Mouse (Mus musculus): Measurements from ENCODE around the gene Cbfb.
"Not testable (repeated sequence)": the region's sequence is repeated elsewhere in the genome, so short reads cannot be mapped to it uniquely, and the experiment has no call there.

Cbfb gene

GRCm38 (mm10) chr8:105170381-105171115 lies at the start of gene Cbfb:
Gene Cbfb, plus strand, starts transcription at chr8:105170674.
- peak; percentile 97 for DNase-seq (ENCODE audit: low spot score)

DNA sequence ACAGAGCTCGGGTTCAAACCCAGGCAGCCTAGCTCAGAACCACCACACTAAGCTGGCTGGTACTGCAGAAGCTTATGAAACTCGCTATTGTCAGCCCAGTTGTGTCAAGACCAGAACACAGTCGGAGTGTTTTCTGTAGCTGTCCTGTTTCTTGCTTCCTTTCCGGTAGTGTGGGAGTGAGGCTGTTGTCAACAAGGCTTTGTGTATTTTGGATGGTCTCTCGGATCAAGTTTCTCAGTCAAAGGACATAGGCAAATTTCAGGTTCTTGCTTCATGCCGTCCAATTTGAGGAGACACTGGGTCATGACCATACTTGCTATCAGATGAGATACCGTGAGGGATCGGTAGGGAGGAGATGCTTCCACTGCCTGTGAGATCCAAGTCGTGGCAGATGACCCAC lies 40.6 kb upstream of the Cbfb start:
- no peak for DNase-seq (ENCODE audit: low spot score)

GRCm38 (mm10) chr8:105131509-105131908 lies 39.0 kb upstream of the Cbfb start, which contains the start of gene Ces4a:
Gene Ces4a, plus strand, starts transcription at chr8:105131800.
- no peak for DNase-seq (ENCODE audit: low spot score)

- DNase-seq (ENCODE audit: low spot score), result peak; percentile 81
These were observed 32.1 kb upstream of the Cbfb start for GRCm38 (mm10) chr8:105138423-105138822.

- no peak for DNase-seq (ENCODE audit: low spot score)
These were observed 28.1 kb upstream of the Cbfb start for GRCm38 (mm10) chr8:105142395-105142794.

- no peak for DNase-seq (ENCODE audit: low spot score)
These were observed 18.8 kb upstream of the Cbfb start for GRCm38 (mm10) chr8:105151654-105152053.

- peak; percentile 78 for DNase-seq (ENCODE audit: low spot score)
These were observed 17.7 kb upstream of the Cbfb start for GRCm38 (mm10) chr8:105152623-105153398.

DNA sequence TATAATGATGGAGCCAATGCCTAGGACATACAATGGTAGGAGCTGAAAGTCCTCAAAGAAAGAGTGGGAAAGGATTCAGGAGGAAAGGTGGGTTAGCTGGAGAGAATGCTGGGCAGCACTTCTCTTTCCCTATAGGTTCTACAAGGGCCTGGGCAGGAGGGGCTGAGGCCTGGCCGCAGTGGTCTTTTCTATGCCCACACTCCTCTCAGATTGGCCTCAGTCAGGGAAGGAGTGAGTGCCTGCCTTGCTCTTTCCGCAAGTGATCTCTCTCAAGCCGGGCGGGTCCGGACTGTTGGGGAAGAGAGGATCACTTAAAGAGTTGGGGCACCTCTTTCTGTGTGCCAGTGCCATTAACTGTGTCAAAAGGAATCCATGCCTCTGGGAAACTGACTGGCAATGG lies 16.2 kb upstream of the Cbfb start:
- DNase-seq (ENCODE audit: low spot score), result no peak

DNA sequence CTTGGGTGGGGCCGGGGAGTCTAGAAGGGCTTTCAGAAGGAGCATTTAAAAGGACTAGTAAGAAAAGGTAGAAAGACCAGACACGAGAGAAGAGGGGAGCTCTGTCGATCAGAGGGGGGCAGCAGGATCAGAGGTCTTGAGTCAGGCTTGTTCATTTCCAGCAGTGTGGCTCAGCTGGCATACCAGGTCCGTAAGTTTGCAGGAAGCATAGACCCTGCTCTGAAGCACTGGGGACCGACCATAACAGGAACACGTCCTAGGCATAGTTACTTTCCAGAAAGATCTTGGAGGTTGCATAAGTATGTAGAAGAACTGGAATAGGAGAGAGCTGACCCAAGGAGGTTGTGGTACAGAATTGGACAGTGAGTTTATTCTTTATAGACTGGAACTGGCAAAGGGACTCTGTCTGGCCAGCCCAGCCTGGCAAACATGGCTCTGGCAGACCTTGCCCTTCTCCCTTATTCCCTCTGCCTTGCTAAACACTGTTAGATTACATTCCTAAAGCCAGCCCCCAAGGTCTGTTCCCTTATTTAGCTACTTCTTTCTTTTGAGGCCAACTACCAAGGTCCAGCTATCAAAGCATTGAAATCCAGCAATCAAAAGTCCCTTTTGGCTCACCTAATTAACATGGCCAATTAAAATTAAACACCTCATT lies 15.3 kb upstream of the Cbfb start:
- DNase-seq (ENCODE audit: low spot score), result no peak

- peak; percentile 16 for DNase-seq (ENCODE audit: low spot score)
These were observed 12.9 kb upstream of the Cbfb start for GRCm38 (mm10) chr8:105157555-105157954.

DNA sequence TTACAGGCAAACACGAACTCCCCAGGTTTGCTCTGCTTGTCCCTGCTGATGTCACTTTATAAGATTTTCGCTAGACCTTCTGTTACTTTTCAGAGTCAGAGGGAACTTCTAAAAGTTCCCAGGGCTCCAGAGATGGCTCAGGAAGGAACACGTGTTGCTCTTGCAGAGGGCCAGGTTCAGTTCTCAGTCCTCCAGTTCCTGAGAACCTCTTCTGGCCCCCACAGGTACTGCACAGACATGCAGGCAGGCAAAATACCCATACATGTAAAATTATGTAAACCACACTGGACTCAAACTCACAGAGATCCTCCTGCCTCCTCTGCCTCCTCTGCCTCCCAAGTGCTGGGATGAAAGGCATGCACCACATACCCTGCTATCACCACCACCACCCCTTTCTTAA lies 12.4 kb upstream of the Cbfb start:
- DNase-seq (ENCODE audit: low spot score), result no peak

DNA sequence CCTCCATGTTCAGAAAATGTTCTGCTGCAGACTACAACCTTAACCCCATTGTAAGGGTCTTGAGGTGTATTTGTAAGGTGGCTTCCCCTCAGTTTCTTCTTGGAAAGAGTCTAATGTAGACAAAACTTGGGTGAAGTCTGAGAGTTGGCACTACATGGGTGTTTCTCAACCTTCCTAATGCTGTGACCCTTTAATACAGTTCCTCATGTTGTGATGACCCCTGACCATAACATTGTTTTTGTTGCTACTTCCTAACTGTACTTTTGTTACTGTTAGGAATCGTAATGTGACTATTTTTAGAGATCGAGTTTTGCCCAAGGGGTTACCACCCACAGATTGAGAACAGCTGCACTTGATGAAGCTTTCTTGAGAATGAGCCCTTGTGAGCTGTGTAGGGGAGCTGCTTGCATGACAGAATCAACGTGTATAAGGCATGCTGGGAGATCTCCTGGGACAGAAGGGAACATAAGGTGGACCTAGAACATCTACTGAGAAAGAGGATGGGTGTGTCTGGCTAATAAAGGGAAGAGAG lies 9.3 kb upstream of the Cbfb start:
- no peak for DNase-seq (ENCODE audit: low spot score)

GRCm38 (mm10) chr8:105164272-105164902 lies 6.1 kb upstream of the Cbfb start:
- no peak for DNase-seq (ENCODE audit: low spot score)

DNA sequence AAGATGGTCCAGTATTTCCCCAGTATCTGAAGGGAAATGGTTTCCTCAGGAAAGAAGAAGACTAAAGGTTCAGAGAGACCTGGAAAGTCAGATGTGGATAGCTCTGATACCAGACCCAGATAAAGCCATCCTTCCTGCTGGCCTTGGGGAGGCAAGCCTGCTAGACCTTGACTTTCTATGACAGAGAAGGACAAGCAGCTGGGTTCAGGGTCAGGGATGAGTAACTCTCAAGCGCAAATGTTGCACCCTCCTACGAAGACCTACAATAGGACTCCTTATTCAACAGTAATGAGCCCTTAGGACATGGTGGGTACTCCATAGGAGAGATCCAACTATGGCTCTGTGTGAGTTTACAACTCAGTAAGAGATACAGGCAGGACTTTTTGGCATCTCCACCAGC lies 5.3 kb upstream of the Cbfb start:
- DNase-seq (ENCODE audit: low spot score), result no peak

GRCm38 (mm10) chr8:105167116-105167515 lies 3.4 kb upstream of the Cbfb start:
- no peak for DNase-seq (ENCODE audit: low spot score)

- DNase-seq (ENCODE audit: low spot score), result no peak
These were observed 892 bp upstream of the Cbfb start for GRCm38 (mm10) chr8:105169582-105169981.

DNA sequence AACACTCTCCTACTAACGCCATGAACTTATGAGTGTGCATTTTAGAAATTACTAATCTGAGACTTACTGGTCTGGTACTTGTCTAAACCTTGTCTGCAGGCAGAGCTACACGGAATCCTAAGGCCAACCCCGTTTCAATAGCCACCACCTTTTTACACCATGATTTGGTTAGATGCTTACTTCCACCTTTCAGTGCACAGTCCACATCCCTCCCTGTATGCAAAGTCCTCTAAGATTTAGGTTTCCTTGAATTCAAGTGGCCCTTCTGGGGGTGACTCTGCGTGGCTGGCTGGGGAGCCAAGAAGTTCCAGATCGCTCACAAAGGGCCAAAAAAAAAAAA lies 463 bp upstream of the Cbfb start:
- no peak for DNase-seq (ENCODE audit: low spot score)

- peak; percentile 70 for DNase-seq (ENCODE audit: low spot score)
These were observed 885 bp downstream of the Cbfb start for GRCm38 (mm10) chr8:105171116-105172002.

- DNase-seq (ENCODE audit: low spot score), result no peak
These were observed 1.5 kb downstream of the Cbfb start for GRCm38 (mm10) chr8:105172003-105172362.

DNA sequence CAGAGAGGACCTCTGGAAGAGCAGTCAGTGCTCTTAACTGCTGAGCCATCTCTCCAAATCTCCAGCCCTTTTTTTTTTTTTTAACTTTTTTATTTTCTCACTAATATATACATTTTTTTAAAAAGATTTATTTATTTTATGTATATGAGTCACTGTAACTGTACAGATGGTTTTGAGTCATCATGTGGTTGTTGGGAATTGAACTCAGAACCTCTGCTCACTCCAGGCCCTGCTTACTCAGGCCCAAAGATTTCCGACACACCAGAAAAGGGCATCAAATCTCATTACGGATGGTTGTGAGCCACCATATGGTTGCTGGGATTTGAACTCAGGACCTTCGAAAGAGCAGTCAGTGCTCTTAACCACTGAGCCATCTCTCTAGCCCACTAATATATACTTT lies 4.8 kb downstream of the Cbfb start:
- DNase-seq (ENCODE audit: low spot score), result not testable (repeated sequence)

DNA sequence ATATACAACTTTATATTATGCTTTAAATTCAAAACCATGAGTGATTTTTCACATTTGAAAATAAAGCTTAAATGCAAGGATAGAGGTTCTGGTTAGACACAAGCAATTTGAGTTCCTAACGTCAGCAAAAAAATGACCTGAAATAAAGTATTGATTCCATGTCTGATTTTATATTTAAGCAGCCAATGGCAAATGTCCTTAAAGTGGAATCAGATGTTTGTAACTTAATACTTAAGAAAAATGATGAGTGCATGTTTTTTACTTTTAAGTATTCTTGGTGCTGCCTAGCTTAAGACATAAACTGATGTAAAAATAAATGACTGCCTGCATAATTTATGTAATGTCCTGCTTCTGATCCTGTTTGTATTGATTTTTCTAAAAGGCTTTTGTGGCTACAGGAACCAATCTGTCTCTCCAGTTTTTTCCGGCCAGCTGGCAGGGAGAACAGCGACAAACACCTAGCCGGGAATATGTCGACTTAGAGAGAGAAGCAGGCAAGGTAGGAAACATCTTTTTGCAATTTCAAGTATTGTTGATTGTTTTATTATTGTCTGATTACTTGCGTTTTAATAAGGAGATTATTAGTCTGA lies 7.8 kb downstream of the Cbfb start:
- DNase-seq (ENCODE audit: low spot score), result no peak

Measured in urinary bladder, postnatal 14 days (tissue).